Mouse (Mus musculus) fat pad, adult 2 months (tissue): Measurements from ENCODE around the gene Hepacam.

Experiments used
- DNase-seq: peaks from one replicate; pipeline ENCODE4 v3.0.0-alpha.2; 2011; ENCODE audit warnings: low read depth, low spot score; ENCODE audit errors: extremely low read depth

The Hepacam gene

GRCm38 (mm10) chr9:37432720-37433421, 65.7 kb downstream of the Hepacam start, which contains the start of gene Robo3:
Gene Robo3 (minus strand): TSS chr9:37433246.
- no peak for DNase-seq

- DNase-seq, result no peak
Measured at GRCm38 (mm10) chr9:37433823-37434560, 66.8 kb downstream of the Hepacam start.

- DNase-seq, result no peak
Measured at GRCm38 (mm10) chr9:37434932-37435331, 67.8 kb downstream of the Hepacam start.

GRCm38 (mm10) chr9:37435616-37436015, 68.5 kb downstream of the Hepacam start:
- DNase-seq, result no peak
